Mouse (Mus musculus): ENCODE measurements around the gene Myo9b. TPM values are rescaled to one million over a fixed set of nuclear protein-coding genes. Genes with fewer than 3 reads are reported as not detected.
"Not testable (repeated sequence)": the region's sequence is repeated elsewhere in the genome, so short reads cannot be mapped to it uniquely, and the experiment has no call there.

Gene Myo9b
- polyA plus RNA-seq, 1 experiment from 2014 or later = 21.2 TPM

GRCm38 (mm10) chr8:71337834-71338233, 65.3 kb downstream of the Myo9b start:
- 92% methylated on average over 5 of the region's 6 CpGs for WGBS
- not testable (repeated sequence) for H3K27me3 ChIP-seq (ENCODE audit: insufficient read depth, low read length); H3K4me1 ChIP-seq (ENCODE audit: insufficient read depth, low read length); H3K9me3 ChIP-seq (ENCODE audit: low read length); H3K4me3 ChIP-seq (ENCODE audit: low read length); H3K4me2 ChIP-seq (replicated peaks; ENCODE audit: low read depth, low read length); H3K27ac ChIP-seq (ENCODE audit: low read length); H3K9ac ChIP-seq (replicated peaks; ENCODE audit: low read length); ATAC-seq (ENCODE audit: low FRiP score, low TSS enrichment)
- H3K36me3 ChIP-seq (ENCODE audit: insufficient read depth, low read length) = peaks cover 18% of the 10 kb centered on the region

GRCm38 (mm10) chr8:71340625-71341024, 68.1 kb downstream of the Myo9b start:
- H3K4me3 ChIP-seq (ENCODE audit: low read length) = no peak overlapping the region
- no peak overlapping the region for H3K9ac ChIP-seq (replicated peaks; ENCODE audit: low read length)
- no peak overlapping the region for H3K4me2 ChIP-seq (replicated peaks; ENCODE audit: low read depth, low read length)
- no peaks in the 10 kb centered on the region for H3K4me1 ChIP-seq (ENCODE audit: insufficient read depth, low read length)
- WGBS = 77% methylated on average over 5 of the region's 5 CpGs
- H3K27ac ChIP-seq (ENCODE audit: low read length) = no peak overlapping the region
- ATAC-seq (ENCODE audit: low FRiP score, low TSS enrichment) = no peak
- H3K9me3 ChIP-seq (ENCODE audit: low read length) = no peaks in the 10 kb centered on the region
- peaks cover 23% of the 10 kb centered on the region for H3K36me3 ChIP-seq (ENCODE audit: insufficient read depth, low read length)
- no peaks in the 10 kb centered on the region for H3K27me3 ChIP-seq (ENCODE audit: insufficient read depth, low read length)

GRCm38 (mm10) chr8:71346581-71346980, 74.1 kb downstream of the Myo9b start:
- no peak overlapping the region for H3K27ac ChIP-seq (ENCODE audit: low read length)
- H3K36me3 ChIP-seq (ENCODE audit: insufficient read depth, low read length) = peaks cover 55% of the 10 kb centered on the region
- ATAC-seq (ENCODE audit: low FRiP score, low TSS enrichment) = no peak
- H3K9me3 ChIP-seq (ENCODE audit: low read length) = no peaks in the 10 kb centered on the region
- H3K27me3 ChIP-seq (ENCODE audit: insufficient read depth, low read length) = no peaks in the 10 kb centered on the region
- H3K4me1 ChIP-seq (ENCODE audit: insufficient read depth, low read length) = no peaks in the 10 kb centered on the region
- no peak overlapping the region for H3K4me2 ChIP-seq (replicated peaks; ENCODE audit: low read depth, low read length)
- no peak overlapping the region for H3K4me3 ChIP-seq (ENCODE audit: low read length)
- 80% methylated on average over 1 of the region's 1 CpGs for WGBS
- H3K9ac ChIP-seq (replicated peaks; ENCODE audit: low read length) = no peak overlapping the region

- Histone ChIP-seq H3K27ac (ENCODE audit: low read length) (no peak overlapping the region), H3K27me3 (ENCODE audit: insufficient read depth, low read length) (no peaks in the 10 kb centered on the region), H3K36me3 (ENCODE audit: insufficient read depth, low read length) (peaks cover 66% of the 10 kb centered on the region), H3K4me2 (replicated peaks; ENCODE audit: low read depth, low read length) (no peak overlapping the region), H3K4me1 (ENCODE audit: insufficient read depth, low read length) (no peaks in the 10 kb centered on the region), H3K9ac (replicated peaks; ENCODE audit: low read length) (no peak overlapping the region), H3K4me3 (ENCODE audit: low read length) (no peak overlapping the region), H3K9me3 (ENCODE audit: low read length) (no peaks in the 10 kb centered on the region)
- no peak for ATAC-seq (ENCODE audit: low FRiP score, low TSS enrichment)
- WGBS = 79% methylated on average over 3 of the region's 3 CpGs
These were observed 78.6 kb downstream of the Myo9b start for GRCm38 (mm10) chr8:71351117-71351516.

- Histone ChIP-seq H3K27ac (ENCODE audit: low read length) (no peak overlapping the region), H3K4me1 (ENCODE audit: insufficient read depth, low read length) (no peaks in the 10 kb centered on the region), H3K27me3 (ENCODE audit: insufficient read depth, low read length) (no peaks in the 10 kb centered on the region), H3K9ac (replicated peaks; ENCODE audit: low read length) (no peak overlapping the region), H3K36me3 (ENCODE audit: insufficient read depth, low read length) (peaks cover 66% of the 10 kb centered on the region), H3K4me3 (ENCODE audit: low read length) (no peak overlapping the region), H3K9me3 (ENCODE audit: low read length) (no peaks in the 10 kb centered on the region), H3K4me2 (replicated peaks; ENCODE audit: low read depth, low read length) (no peak overlapping the region)
- ATAC-seq (ENCODE audit: low FRiP score, low TSS enrichment) = no peak
- 91% methylated on average over 1 of the region's 1 CpGs for WGBS
These were observed 79.0 kb downstream of the Myo9b start for GRCm38 (mm10) chr8:71351520-71351919.

GRCm38 (mm10) chr8:71358026-71358425, 85.5 kb downstream of the Myo9b start:
- Histone ChIP-seq H3K27me3 (ENCODE audit: insufficient read depth, low read length) (no peaks in the 10 kb centered on the region), H3K27ac (ENCODE audit: low read length) (no peak overlapping the region), H3K4me2 (replicated peaks; ENCODE audit: low read depth, low read length) (no peak overlapping the region), H3K36me3 (ENCODE audit: insufficient read depth, low read length) (peaks cover 49% of the 10 kb centered on the region), H3K9ac (replicated peaks; ENCODE audit: low read length) (no peak overlapping the region), H3K4me3 (ENCODE audit: low read length) (no peak overlapping the region), H3K4me1 (ENCODE audit: insufficient read depth, low read length) (no peaks in the 10 kb centered on the region), H3K9me3 (ENCODE audit: low read length) (no peaks in the 10 kb centered on the region)
- ATAC-seq (ENCODE audit: low FRiP score, low TSS enrichment) = no peak
- WGBS = 89% methylated on average over 3 of the region's 3 CpGs

- peak within 1 kb of the TSS; percentile 86 for H3K4me2 ChIP-seq (replicated peaks; ENCODE audit: low read depth, low read length)
- WGBS = under 1% methylated on average over 56 of the region's 56 CpGs
These were observed 94.4 kb downstream of the Myo9b start, which contains the start of gene Use1 for GRCm38 (mm10) chr8:71366771-71367528. Gene Use1 (plus strand): TSS chr8:71366848.

GRCm38 (mm10) chr8:71367529-71368176, 95.1 kb downstream of the Myo9b start:
- peaks cover 12% of the 10 kb centered on the region; the same call in 1 of the 2 replicates for H3K36me3 ChIP-seq (ENCODE audit: insufficient read depth, low read length)
- no peaks in the 10 kb centered on the region for H3K27me3 ChIP-seq (ENCODE audit: insufficient read depth, low read length)
- peak overlapping the region; percentile 79 for H3K9ac ChIP-seq (replicated peaks; ENCODE audit: low read length)
- H3K27ac ChIP-seq (ENCODE audit: low read length) = peak overlapping the region; percentile 97
- ATAC-seq (ENCODE audit: low FRiP score, low TSS enrichment) = peak; percentile 87; the same call in 1 of the 2 replicates
- no peaks in the 10 kb centered on the region for H3K9me3 ChIP-seq (ENCODE audit: low read length)
- H3K4me3 ChIP-seq (ENCODE audit: low read length) = peak overlapping the region; percentile 73
- peaks cover 19% of the 10 kb centered on the region for H3K4me1 ChIP-seq (ENCODE audit: insufficient read depth, low read length)
- H3K4me2 ChIP-seq (replicated peaks; ENCODE audit: low read depth, low read length) = peak overlapping the region; percentile 86
- WGBS = 41% methylated on average over 17 of the region's 17 CpGs

More at GRCm38 (mm10) chr8:71366771-71367528, 94.4 kb downstream of the Myo9b start, which contains the start of gene Use1:
- peak within 1 kb of the TSS; percentile 79 for H3K9ac ChIP-seq (replicated peaks; ENCODE audit: low read length)
- peaks cover 12% of the 10 kb centered on the region; the same call in 1 of the 2 replicates for H3K36me3 ChIP-seq (ENCODE audit: insufficient read depth, low read length)
- peaks cover 19% of the 10 kb centered on the region for H3K4me1 ChIP-seq (ENCODE audit: insufficient read depth, low read length)
- H3K27me3 ChIP-seq (ENCODE audit: insufficient read depth, low read length) = no peaks in the 10 kb centered on the region
- peak within 1 kb of the TSS; percentile 97 for H3K27ac ChIP-seq (ENCODE audit: low read length)
- H3K9me3 ChIP-seq (ENCODE audit: low read length) = no peaks in the 10 kb centered on the region
- peak; percentile 76 for ATAC-seq (ENCODE audit: low FRiP score, low TSS enrichment)
- H3K4me3 ChIP-seq (ENCODE audit: low read length) = peak within 1 kb of the TSS; percentile 73

GRCm38 (mm10) chr8:71368366-71368765, 95.9 kb downstream of the Myo9b start:
- H3K4me3 ChIP-seq (ENCODE audit: low read length) = no peak overlapping the region

More at GRCm38 (mm10) chr8:71368366-71368765, 95.9 kb downstream of the Myo9b start:
- Histone ChIP-seq H3K9me3 (ENCODE audit: low read length) (no peaks in the 10 kb centered on the region), H3K27me3 (ENCODE audit: insufficient read depth, low read length) (no peaks in the 10 kb centered on the region), H3K27ac (ENCODE audit: low read length) (no peak overlapping the region), H3K4me1 (ENCODE audit: insufficient read depth, low read length) (peaks cover 19% of the 10 kb centered on the region), H3K9ac (replicated peaks; ENCODE audit: low read length) (0 out of 2 replicates have a peak overlapping the region, but pooled peaks have one; percentile 2), H3K4me2 (replicated peaks; ENCODE audit: low read depth, low read length) (0 out of 2 replicates have a peak overlapping the region, but pooled peaks have one; percentile 86), H3K36me3 (ENCODE audit: insufficient read depth, low read length) (peaks cover 19% of the 10 kb centered on the region)
- no peak for ATAC-seq (ENCODE audit: low FRiP score, low TSS enrichment)
